Mouse (Mus musculus) embryonic fibroblast, embryonic 13.5 days (primary cell): ENCODE measurements around the gene Nmnat2.

Source experiments
- CTCF ChIP-seq: IDR thresholded peaks from 2 replicates; pipeline ENCODE4 v1.5.1; 2011; ENCODE audit warnings: mild to moderate bottlenecking, control low read depth, low read length, moderate library complexity, borderline replicate concordance; ENCODE audit not compliant: insufficient read depth
- POLR2A ChIP-seq: IDR thresholded peaks from 2 replicates; pipeline ENCODE4 v1.6.1; 2011; ENCODE audit warnings: low read depth, mild to moderate bottlenecking, control low read depth, low read length, moderate library complexity

DNA sequence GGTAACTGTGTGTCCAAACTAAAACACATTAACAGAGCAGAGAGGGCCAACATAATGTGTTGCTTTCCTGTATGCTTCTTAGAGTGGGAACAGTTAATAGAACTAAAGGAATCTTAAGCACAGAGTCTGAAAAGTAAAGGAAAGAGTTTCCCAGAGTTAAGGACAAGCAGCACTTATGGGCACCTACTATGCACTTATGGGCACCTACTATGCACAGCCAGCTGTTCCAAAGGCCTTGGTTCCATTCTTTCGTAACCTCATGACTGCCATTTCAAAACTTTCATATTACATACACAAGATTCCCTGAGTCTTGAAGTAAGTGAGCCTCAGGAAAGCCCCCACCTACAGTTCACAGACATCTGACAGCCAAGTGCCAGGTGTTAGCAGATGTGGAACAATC is 64.3 kb downstream of the Nmnat2 start:
- TF ChIP-seq CTCF (no peak), POLR2A (no peak)
